Mouse (Mus musculus) ES-Bruce4 (cell line): ENCODE measurements around the gene B3gnt2. TPM values are rescaled to one million over a fixed set of nuclear protein-coding genes. Genes with fewer than 3 reads are reported as not detected.

Experiments used
- H3K27ac ChIP-seq: 2 replicates; pipeline ENCODE4 v1.5.1; 2012; ENCODE audit warnings: low read length, inconsistent platforms; ENCODE audit not compliant: insufficient read depth
- H3K27me3 ChIP-seq: 2 replicates; pipeline ENCODE4 v1.6.1; 2012; ENCODE audit warnings: mild to moderate bottlenecking, low read length, inconsistent platforms; ENCODE audit not compliant: control insufficient read depth, poor library complexity, insufficient read depth, severe bottlenecking
- H3K36me3 ChIP-seq: 2 replicates; pipeline ENCODE4 v1.6.1; 2012; ENCODE audit warnings: inconsistent platforms, mild to moderate bottlenecking, low read length, moderate library complexity; ENCODE audit not compliant: control insufficient read depth, poor library complexity, insufficient read depth, severe bottlenecking
- H3K4me1 ChIP-seq: one replicate; pipeline ENCODE4 v1.8.1; 2011; ENCODE audit warnings: low read length; ENCODE audit not compliant: control insufficient read depth, insufficient read depth
- H3K4me3 ChIP-seq: 2 replicates; pipeline ENCODE4 v1.5.1; 2011; ENCODE audit warnings: low read depth, mild to moderate bottlenecking, low read length
- H3K9ac ChIP-seq: 2 replicates; pipeline ENCODE4 v1.6.1; 2012; ENCODE audit warnings: low read depth, mild to moderate bottlenecking, inconsistent platforms; ENCODE audit not compliant: poor library complexity, severe bottlenecking
- H3K9me3 ChIP-seq: replicated peaks from 2 replicates; pipeline ENCODE4 v1.6.1; 2012; ENCODE audit warnings: mild to moderate bottlenecking, low read length, inconsistent platforms; ENCODE audit not compliant: control insufficient read depth, poor library complexity, insufficient read depth, severe bottlenecking
- CTCF ChIP-seq: IDR thresholded peaks from one replicate; pipeline ENCODE4 v1.8.1; 2011; ENCODE audit warnings: low read depth, low read length
- EP300 ChIP-seq: IDR thresholded peaks from 2 replicates; pipeline ENCODE4 v1.6.1; 2011; ENCODE audit warnings: low read depth, low read length; ENCODE audit not compliant: insufficient read depth
- POLR2A ChIP-seq: IDR thresholded peaks from one replicate; pipeline ENCODE4 v1.8.1; 2011; ENCODE audit warnings: low read length; ENCODE audit not compliant: insufficient read depth
- polyA plus RNA-seq: library from polyadenylated mRNA; stranded (reverse); fragments of >200 nt; gene quantifications from 2 replicates; pipeline ENCODE4 v1.2.4, GENCODE M21; 2011; ENCODE audit warnings: low read depth; ENCODE audit not compliant: missing spikeins, insufficient read depth, insufficient read length

Gene B3gnt2
- polyA plus RNA-seq, 1 experiment, result 3.5 TPM

DNA sequence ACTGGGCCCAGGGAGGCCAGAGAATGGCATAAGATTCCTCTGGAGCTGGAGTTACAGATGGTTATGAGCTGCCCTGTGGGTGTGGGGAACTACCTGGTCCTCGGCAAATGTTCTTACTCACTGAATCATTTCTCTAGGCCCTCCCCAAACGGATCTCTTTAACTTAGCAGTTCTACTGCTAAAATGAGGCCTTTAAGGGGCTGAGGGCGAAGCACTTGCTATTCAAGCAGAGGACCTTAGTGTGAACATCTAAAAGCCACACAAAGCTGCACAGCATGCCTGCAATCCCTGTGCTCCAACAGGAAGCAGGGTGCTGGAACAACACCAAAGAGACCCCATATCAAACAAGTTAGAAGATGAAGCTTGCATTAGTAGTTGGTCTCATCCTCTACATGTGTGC lies 21.3 kb downstream of the B3gnt2 start:
- peaks cover 3% of the 10 kb centered on the region for H3K4me1 ChIP-seq
- H3K9me3 ChIP-seq, result no peaks in the 10 kb centered on the region
- H3K27ac ChIP-seq, result no peak overlapping the region
- no peak overlapping the region for H3K9ac ChIP-seq
- TF ChIP-seq EP300, result no peak
- TF ChIP-seq POLR2A, result no peak
- TF ChIP-seq CTCF, result no peak
- H3K27me3 ChIP-seq, result no peaks in the 10 kb centered on the region
- H3K4me3 ChIP-seq, result no peak overlapping the region
- H3K36me3 ChIP-seq, result peaks cover 27% of the 10 kb centered on the region

- H3K4me3 ChIP-seq, result no peak overlapping the region
- TF ChIP-seq POLR2A, result no peak
- TF ChIP-seq CTCF, result no peak
- no peak for TF ChIP-seq EP300
- H3K27ac ChIP-seq, result no peak overlapping the region
- H3K9me3 ChIP-seq, result no peaks in the 10 kb centered on the region
- H3K27me3 ChIP-seq, result no peaks in the 10 kb centered on the region
- peaks cover 2% of the 10 kb centered on the region for H3K4me1 ChIP-seq
- H3K36me3 ChIP-seq, result peaks cover 34% of the 10 kb centered on the region
- no peak overlapping the region for H3K9ac ChIP-seq
Measured at GRCm38 (mm10) chr11:22838361-22838760, 22.4 kb downstream of the B3gnt2 start.

- Histone ChIP-seq H3K4me3 (no peak overlapping the region), H3K27me3 (no peaks in the 10 kb centered on the region), H3K4me1 (no peaks in the 10 kb centered on the region), H3K27ac (no peak overlapping the region), H3K9ac (no peak overlapping the region), H3K36me3 (peaks cover 34% of the 10 kb centered on the region), H3K9me3 (no peaks in the 10 kb centered on the region)
- no peak for TF ChIP-seq POLR2A
- TF ChIP-seq CTCF, result no peak
- TF ChIP-seq EP300, result no peak
Measured at GRCm38 (mm10) chr11:22836269-22836668, 24.5 kb downstream of the B3gnt2 start.

DNA sequence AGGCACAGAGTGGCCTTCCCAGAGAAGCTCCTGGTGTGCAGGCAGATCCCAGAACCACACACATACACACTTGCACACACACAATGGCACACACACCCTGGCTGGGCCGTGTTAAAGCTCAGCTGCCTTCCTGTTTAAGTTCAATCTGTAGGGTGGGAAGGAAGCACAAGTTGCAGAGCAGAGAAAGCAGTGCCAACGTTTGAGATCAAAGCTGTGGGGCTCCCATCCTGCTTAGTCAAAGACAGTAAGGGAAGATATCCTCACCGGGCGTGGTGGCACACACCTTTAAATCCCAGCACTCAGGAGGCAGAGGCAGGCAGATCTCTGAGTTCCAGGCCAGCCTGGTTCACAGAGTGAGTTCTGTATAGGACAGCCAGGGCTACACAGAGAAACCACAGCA lies 28.2 kb downstream of the B3gnt2 start:
- Histone ChIP-seq H3K4me1 (peaks cover 4% of the 10 kb centered on the region), H3K9ac (no peak overlapping the region), H3K9me3 (no peaks in the 10 kb centered on the region), H3K36me3 (peaks cover 25% of the 10 kb centered on the region), H3K27me3 (no peaks in the 10 kb centered on the region), H3K4me3 (no peak overlapping the region), H3K27ac (peak overlapping the region; percentile 8)
- no peak for TF ChIP-seq POLR2A
- no peak for TF ChIP-seq EP300
- no peak for TF ChIP-seq CTCF

GRCm38 (mm10) chr11:22831916-22832315 lies 28.8 kb downstream of the B3gnt2 start:
- no peak for TF ChIP-seq EP300
- no peak for TF ChIP-seq CTCF
- no peak for TF ChIP-seq POLR2A
- H3K27me3 ChIP-seq, result no peaks in the 10 kb centered on the region
- no peak overlapping the region for H3K9ac ChIP-seq
- H3K4me1 ChIP-seq, result peaks cover 4% of the 10 kb centered on the region
- H3K9me3 ChIP-seq, result no peaks in the 10 kb centered on the region
- H3K27ac ChIP-seq, result peak overlapping the region; percentile 8
- no peak overlapping the region for H3K4me3 ChIP-seq
- H3K36me3 ChIP-seq, result peaks cover 23% of the 10 kb centered on the region

DNA sequence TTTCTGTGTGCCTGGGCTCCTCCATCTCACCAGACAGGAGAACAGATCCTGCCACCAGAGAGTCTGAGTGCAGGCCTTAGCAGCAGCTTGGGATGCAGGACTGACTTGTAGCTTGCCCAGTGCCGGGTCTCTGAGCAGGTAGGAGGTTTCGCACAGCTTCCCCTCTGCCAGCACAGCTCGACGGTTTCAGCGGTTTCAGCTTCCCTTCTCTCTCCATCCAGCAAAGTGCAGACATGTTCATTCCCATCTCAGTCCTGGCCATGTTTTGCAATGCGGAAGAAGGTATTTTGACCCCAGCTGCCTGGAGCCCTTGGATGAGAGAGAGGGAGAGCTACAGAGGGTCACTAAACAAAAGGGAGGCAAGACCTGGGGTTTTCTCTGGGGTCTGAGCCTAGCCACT lies 30.1 kb downstream of the B3gnt2 start:
- TF ChIP-seq EP300, result no peak
- no peak for TF ChIP-seq CTCF
- no peak for TF ChIP-seq POLR2A
- Histone ChIP-seq H3K9me3 (peaks cover 3% of the 10 kb centered on the region; the same call in 1 of the 2 replicates), H3K27me3 (no peaks in the 10 kb centered on the region), H3K27ac (peak overlapping the region; percentile 83), H3K4me1 (peaks cover 4% of the 10 kb centered on the region), H3K9ac (peak overlapping the region; percentile 0; the same call in 1 of the 2 replicates), H3K4me3 (no peak overlapping the region), H3K36me3 (peaks cover 12% of the 10 kb centered on the region)
